Mouse (Mus musculus) limb, embryonic 11.5 days (tissue): Measurements from ENCODE around the gene Prkg2. TPM values are rescaled to one million over a fixed set of nuclear protein-coding genes. Genes with fewer than 3 reads are reported as not detected.

Experiments
- ATAC-seq: fragments of 200-750 bp; cut with Nextera tagmentation; 2 replicates; pipeline ENCODE4 v1.8.0; 2017; ENCODE audit warnings: low read depth; ENCODE audit not compliant: insufficient number of reproducible peaks, low FRiP score, low TSS enrichment
- DNase-seq: peaks from one replicate; pipeline ENCODE4 v3.0.0-alpha.2; 2015; ENCODE audit warnings: low spot score
- H3K27ac ChIP-seq: fragments of 300-500 bp; sonication (generic); replicated peaks from 2 replicates; pipeline ENCODE4 v1.5.1; 2014; ENCODE audit warnings: low read depth, mild to moderate bottlenecking, low read length
- H3K27me3 ChIP-seq: fragments of 300-500 bp; sonication (generic); 2 replicates; pipeline ENCODE4 v1.6.1; 2014; ENCODE audit warnings: mild to moderate bottlenecking, low read length, mixed read lengths; ENCODE audit not compliant: control insufficient read depth, insufficient read depth
- H3K36me3 ChIP-seq: fragments of 300-500 bp; sonication (generic); 2 replicates; pipeline ENCODE4 v1.6.1; 2014; ENCODE audit warnings: mild to moderate bottlenecking, low read length, moderate library complexity, mixed read lengths; ENCODE audit not compliant: control insufficient read depth, insufficient read depth
- H3K4me1 ChIP-seq: fragments of 300-500 bp; sonication (generic); 2 replicates; pipeline ENCODE4 v1.6.1; 2014; ENCODE audit warnings: low read length, mixed read lengths; ENCODE audit not compliant: control insufficient read depth, insufficient read depth
- H3K4me2 ChIP-seq: fragments of 300-500 bp; sonication (generic); 2 replicates; pipeline ENCODE4 v1.6.1; 2014; ENCODE audit warnings: low read depth, mild to moderate bottlenecking, moderate library complexity; ENCODE audit not compliant: severe bottlenecking
- H3K4me3 ChIP-seq: fragments of 300-500 bp; sonication (generic); 2 replicates; pipeline ENCODE4 v1.5.1; 2014; ENCODE audit warnings: low read depth, low read length
- H3K9ac ChIP-seq: fragments of 300-500 bp; sonication (generic); 2 replicates; pipeline ENCODE4 v1.6.1; 2014; ENCODE audit warnings: mild to moderate bottlenecking, low read length
- H3K9me3 ChIP-seq: fragments of 300-500 bp; sonication (generic); 2 replicates; pipeline ENCODE4 v1.6.1; 2016; ENCODE audit warnings: low read length; ENCODE audit not compliant: control insufficient read depth
- WGBS: fragments of 180-500 bp; shearing (Covaris S2); extraction: QIAGEN DNeasy Blood & Tissue Kit; methylation state at CpG from one replicate; pipeline ENCODE4 v1.1.7; 2014; 5-methylcytosine and 5-hydroxymethylcytosine counted together
- polyA plus RNA-seq: library from polyadenylated mRNA; unstranded; fragments of >200 nt; fragmentation: Nextera tagmentation; extraction: Ambion mirVana; gene quantifications from 2 replicates; pipeline ENCODE4 v1.2.1, GENCODE M21; 2014

The Prkg2 gene
- polyA plus RNA-seq, 1 experiment from 2014 or later = 1.7 TPM

GRCm38 (mm10) chr5:98922921-98923320 is 114.2 kb downstream of the Prkg2 start:
- DNase-seq (no peak), ATAC-seq (no peak)
- 86% methylated on average over 3 of the region's 3 CpGs for WGBS
- Histone ChIP-seq H3K4me1 (no peaks in the 10 kb centered on the region), H3K4me2 (no peak overlapping the region), H3K4me3 (no peak overlapping the region), H3K9me3 (no peaks in the 10 kb centered on the region), H3K27me3 (no peaks in the 10 kb centered on the region), H3K36me3 (no peaks in the 10 kb centered on the region), H3K9ac (no peak overlapping the region), H3K27ac (no peak overlapping the region)

- Histone ChIP-seq H3K36me3 (no peaks in the 10 kb centered on the region), H3K27me3 (no peaks in the 10 kb centered on the region), H3K9me3 (no peaks in the 10 kb centered on the region), H3K4me2 (no peak overlapping the region), H3K9ac (no peak overlapping the region), H3K27ac (no peak overlapping the region), H3K4me1 (no peaks in the 10 kb centered on the region), H3K4me3 (no peak overlapping the region)
- no peak for ATAC-seq
- no peak for DNase-seq
- WGBS = 77% methylated on average over 1 of the region's 1 CpGs
Measured at GRCm38 (mm10) chr5:98921608-98922007, 115.5 kb downstream of the Prkg2 start.

- 92% methylated on average over 5 of the region's 5 CpGs for WGBS
- H3K4me1 ChIP-seq = no peaks in the 10 kb centered on the region
- H3K4me3 ChIP-seq = no peak overlapping the region
- no peak overlapping the region for H3K27ac ChIP-seq
- no peaks in the 10 kb centered on the region for H3K27me3 ChIP-seq
- H3K9me3 ChIP-seq = no peaks in the 10 kb centered on the region
- no peak overlapping the region for H3K4me2 ChIP-seq
- no peak for DNase-seq
- no peaks in the 10 kb centered on the region for H3K36me3 ChIP-seq
- ATAC-seq = no peak
- no peak overlapping the region for H3K9ac ChIP-seq
Measured at GRCm38 (mm10) chr5:98918716-98919115, 118.4 kb downstream of the Prkg2 start.

DNA sequence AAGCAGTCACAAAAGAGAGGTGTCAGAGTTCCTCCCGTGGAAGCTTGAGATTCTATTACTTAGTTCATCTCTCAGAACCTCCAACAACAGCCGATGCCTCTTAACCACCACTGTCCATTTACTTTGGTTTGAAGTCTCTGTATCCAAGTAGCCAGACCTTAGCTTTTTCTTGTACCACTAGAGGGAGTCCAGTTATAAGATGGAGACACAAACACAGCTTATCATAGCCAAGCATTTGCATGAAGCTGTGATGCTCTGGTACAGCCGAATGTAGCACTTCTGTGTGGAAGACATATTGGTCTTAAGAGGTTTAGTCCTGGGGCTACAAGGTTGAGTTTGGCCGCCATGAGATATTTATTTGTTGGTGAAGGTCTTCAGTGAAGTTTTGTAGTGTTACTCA is 134.8 kb downstream of the Prkg2 start:
- no peak overlapping the region for H3K9ac ChIP-seq
- H3K27me3 ChIP-seq = no peaks in the 10 kb centered on the region
- no peaks in the 10 kb centered on the region for H3K36me3 ChIP-seq
- H3K4me2 ChIP-seq = no peak overlapping the region
- ATAC-seq = no peak
- 75% methylated on average over 4 of the region's 4 CpGs for WGBS
- H3K27ac ChIP-seq = no peak overlapping the region
- H3K9me3 ChIP-seq = no peaks in the 10 kb centered on the region
- no peak overlapping the region for H3K4me3 ChIP-seq
- DNase-seq = no peak
- no peaks in the 10 kb centered on the region for H3K4me1 ChIP-seq

- Histone ChIP-seq H3K9ac (no peak overlapping the region), H3K36me3 (no peaks in the 10 kb centered on the region), H3K4me3 (no peak overlapping the region), H3K27ac (no peak overlapping the region), H3K4me2 (no peak overlapping the region), H3K27me3 (no peaks in the 10 kb centered on the region), H3K9me3 (no peaks in the 10 kb centered on the region), H3K4me1 (no peaks in the 10 kb centered on the region)
- DNase-seq (no peak), ATAC-seq (no peak)
- 84% methylated on average over 5 of the region's 5 CpGs for WGBS
Measured at GRCm38 (mm10) chr5:98900926-98901325, 136.2 kb downstream of the Prkg2 start.

GRCm38 (mm10) chr5:98897946-98898345 is 139.2 kb downstream of the Prkg2 start:
- H3K36me3 ChIP-seq = no peaks in the 10 kb centered on the region
- no peak overlapping the region for H3K4me2 ChIP-seq
- H3K27ac ChIP-seq = no peak overlapping the region
- no peak overlapping the region for H3K9ac ChIP-seq
- H3K4me1 ChIP-seq = no peaks in the 10 kb centered on the region
- no peak overlapping the region for H3K4me3 ChIP-seq
- no peaks in the 10 kb centered on the region for H3K9me3 ChIP-seq
- H3K27me3 ChIP-seq = no peaks in the 10 kb centered on the region
- no peak for ATAC-seq
- no peak for DNase-seq

- WGBS = 91% methylated on average over 3 of the region's 3 CpGs
- Histone ChIP-seq H3K4me3 (no peak overlapping the region), H3K36me3 (no peaks in the 10 kb centered on the region), H3K9me3 (no peaks in the 10 kb centered on the region), H3K9ac (no peak overlapping the region), H3K4me2 (no peak overlapping the region), H3K27ac (no peak overlapping the region), H3K4me1 (no peaks in the 10 kb centered on the region), H3K27me3 (no peaks in the 10 kb centered on the region)
- DNase-seq (no peak), ATAC-seq (no peak)
Measured at GRCm38 (mm10) chr5:98894281-98894680, 142.9 kb downstream of the Prkg2 start.

DNA sequence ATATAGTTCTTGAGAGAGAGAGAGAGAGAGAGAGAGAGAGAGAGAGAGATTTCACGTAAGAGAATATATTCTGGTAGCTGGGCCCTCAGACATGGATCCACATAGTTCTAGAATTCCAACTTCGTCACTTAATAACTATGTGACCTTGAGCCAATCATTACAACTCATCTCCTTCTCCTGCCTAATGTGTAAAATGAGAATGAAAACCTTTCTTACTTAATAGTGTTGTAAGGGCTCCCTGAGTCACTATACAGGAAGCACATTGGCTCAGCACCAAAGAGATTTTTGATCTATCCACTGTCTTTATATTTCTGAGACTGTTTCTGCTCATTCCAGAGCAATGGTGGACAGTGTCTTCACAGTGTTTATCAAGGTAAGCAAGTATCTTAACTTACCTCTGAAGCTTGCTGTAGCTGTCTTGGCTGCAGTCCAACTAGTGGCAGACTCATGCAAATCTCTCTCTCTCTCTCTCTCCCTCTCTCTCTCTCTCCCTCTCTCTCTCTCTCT is 146.6 kb downstream of the Prkg2 start:
- DNase-seq (no peak), ATAC-seq (no peak)
- Histone ChIP-seq H3K36me3 (no peaks in the 10 kb centered on the region), H3K27me3 (no peaks in the 10 kb centered on the region), H3K4me2 (no peak overlapping the region), H3K9ac (no peak overlapping the region), H3K27ac (no peak overlapping the region), H3K9me3 (no peaks in the 10 kb centered on the region), H3K4me1 (no peaks in the 10 kb centered on the region), H3K4me3 (no peak overlapping the region)
- 91% methylated on average over 2 of the region's 2 CpGs for WGBS

- ATAC-seq (no peak), DNase-seq (no peak)
- Histone ChIP-seq H3K9me3 (no peaks in the 10 kb centered on the region), H3K4me3 (no peak overlapping the region), H3K4me1 (no peaks in the 10 kb centered on the region), H3K36me3 (no peaks in the 10 kb centered on the region), H3K9ac (no peak overlapping the region), H3K27me3 (no peaks in the 10 kb centered on the region), H3K4me2 (no peak overlapping the region), H3K27ac (no peak overlapping the region)
- WGBS = 51% methylated on average over 3 of the region's 3 CpGs
Measured at GRCm38 (mm10) chr5:98882096-98882495, 155.1 kb downstream of the Prkg2 start.
